Mouse (Mus musculus) large intestine, adult 2 months (tissue): Measurements from ENCODE around the gene Tnrc18. TPM values are rescaled to one million over a fixed set of nuclear protein-coding genes. Genes with fewer than 3 reads are reported as not detected.
A peak's percentile ranks its signal among the peaks of the same experiment; 100 is the strongest.
"Not testable (repeated sequence)": the region's sequence is repeated elsewhere in the genome, so short reads cannot be mapped to it uniquely, and the experiment has no call there.

Experiments
- DNase-seq: peaks from one replicate; pipeline ENCODE4 v3.0.0-alpha.2; 2012; ENCODE audit warnings: low read depth, low spot score
- WGBS: fragments of 180-500 bp; shearing (Covaris S2); methylation state at CpG from one replicate; pipeline ENCODE4 v1.1.7; 2018; 5-methylcytosine and 5-hydroxymethylcytosine counted together
- polyA plus RNA-seq: library from polyadenylated mRNA; depleted of rRNA; stranded (reverse); fragments of >200 nt; gene quantifications from 2 replicates; pipeline ENCODE4 v1.2.3, GENCODE M21; 2012; rRNA removed

Tnrc18 gene
- 15.3 and 31.8 TPM in 2 replicates for polyA plus RNA-seq

DNA sequence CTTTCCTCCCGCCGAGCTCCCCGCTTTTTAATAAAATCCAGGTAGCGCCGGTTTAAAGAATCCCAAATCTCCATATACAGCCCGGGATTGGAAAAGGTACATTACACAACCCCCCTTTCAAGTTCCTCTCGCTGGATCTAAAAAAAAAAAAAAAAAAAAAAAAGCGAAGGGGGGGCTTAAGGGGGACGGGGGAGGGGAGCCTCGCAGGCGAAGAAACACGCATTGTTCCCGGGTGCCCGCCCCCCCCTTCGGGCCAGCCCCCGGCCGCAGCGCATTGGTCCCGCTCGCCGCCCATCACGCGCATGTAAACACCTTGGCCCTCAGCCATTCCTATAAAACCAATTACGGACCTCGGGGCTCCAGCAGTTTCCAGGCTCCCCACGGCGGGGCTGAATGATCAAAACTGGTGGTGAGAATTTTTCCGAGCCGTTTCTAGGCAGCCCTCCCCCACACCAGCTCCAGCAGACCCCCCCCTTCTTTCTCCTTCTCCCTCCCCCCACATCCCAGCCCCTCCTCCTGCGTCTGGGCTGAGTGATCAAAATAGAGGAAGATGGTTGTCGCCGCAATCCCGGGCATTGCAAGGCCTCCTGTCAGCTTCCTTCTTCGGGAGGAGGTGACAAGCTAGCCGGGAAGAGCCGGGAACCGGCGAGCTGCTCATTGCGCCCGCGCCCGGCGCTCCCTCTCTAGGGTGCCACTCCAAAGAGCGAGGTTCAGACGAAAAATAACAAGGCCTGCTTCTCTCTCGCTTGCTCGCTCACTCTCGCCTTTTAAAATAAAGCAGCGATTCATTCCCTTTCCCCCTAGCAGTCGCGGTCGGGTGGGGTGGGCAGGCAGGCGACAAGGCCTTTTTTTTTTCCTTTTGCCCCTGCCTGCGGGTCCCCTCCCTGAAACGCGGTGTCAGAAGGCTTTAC lies at the start of gene Tnrc18:
Tnrc18 (minus strand) TSS at position 139 of the 911 bp plus-strand sequence.
- DNase-seq: peak; percentile 22
- under 1% methylated on average over 56 of the region's 56 CpGs for WGBS

DNA sequence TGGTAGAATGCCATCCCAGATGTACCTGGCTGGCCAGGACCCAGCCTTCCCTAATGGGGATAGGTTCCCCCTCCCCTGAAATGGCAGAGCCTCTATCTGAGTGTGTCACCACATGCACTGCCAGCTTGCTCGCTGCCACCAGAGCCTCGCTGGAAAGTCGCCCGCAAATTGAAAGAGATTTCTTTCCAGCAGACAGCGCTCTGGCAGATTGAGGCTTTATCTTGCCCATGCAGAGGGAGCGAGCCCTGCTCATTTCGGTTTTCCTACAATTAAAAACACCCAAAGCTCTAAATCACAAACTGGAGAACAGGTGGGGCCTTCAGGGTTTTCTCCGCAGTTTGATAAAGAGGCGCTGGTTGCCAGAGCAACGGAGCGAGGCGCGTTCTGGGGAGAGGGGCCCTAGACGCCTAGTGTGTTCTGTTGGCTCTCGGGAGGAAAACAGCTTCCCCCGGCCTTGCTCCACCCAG lies 40.3 kb upstream of the Tnrc18 start:
- WGBS: 57% methylated on average over 16 of the region's 16 CpGs
- DNase-seq: no peak

- 77% methylated on average over 4 of the region's 4 CpGs for WGBS
- no peak for DNase-seq
Measured at GRCm38 (mm10) chr5:142856408-142856807, 38.9 kb upstream of the Tnrc18 start.

DNA sequence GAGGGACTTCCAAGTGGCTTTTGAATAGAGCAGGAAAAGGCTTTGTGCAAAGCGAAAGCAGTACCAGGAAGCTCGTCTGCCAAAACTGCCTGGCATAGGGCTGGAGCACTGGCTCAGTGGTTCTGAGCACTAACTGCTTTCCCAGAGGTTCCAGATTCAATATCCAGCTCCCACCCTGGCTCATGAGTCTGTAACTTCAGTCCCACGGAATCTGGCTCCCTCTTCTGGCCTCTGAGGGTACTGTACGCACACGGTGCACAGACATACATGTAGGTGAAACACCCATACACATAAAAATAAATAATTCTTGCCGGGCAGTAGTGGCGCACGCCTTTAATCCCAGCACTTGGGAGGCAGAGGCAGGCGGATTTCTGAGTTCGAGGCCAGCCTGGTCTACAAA lies 37.4 kb upstream of the Tnrc18 start:
- DNase-seq: no peak
- 83% methylated on average over 10 of the region's 10 CpGs for WGBS

DNA sequence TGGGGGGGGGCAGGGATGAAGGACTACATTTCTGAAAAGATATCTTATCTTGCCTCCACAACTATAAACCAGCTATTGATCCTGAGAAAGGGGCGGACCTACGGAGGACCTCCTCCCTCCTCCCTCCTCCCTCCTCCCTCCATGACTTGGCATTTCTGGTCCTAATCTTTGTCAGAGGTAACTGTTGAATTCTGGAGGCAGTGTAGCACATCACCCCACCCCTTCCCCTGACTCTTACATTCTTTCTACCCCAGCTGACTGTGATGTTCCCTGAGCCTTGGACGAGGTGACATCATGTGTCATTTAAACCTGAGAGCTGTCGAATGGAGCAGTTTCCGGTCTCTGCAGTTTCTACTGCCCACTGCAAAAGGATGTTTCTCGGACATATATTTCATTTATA lies 36.1 kb upstream of the Tnrc18 start:
- WGBS: 62% methylated on average over 6 of the region's 6 CpGs
- no peak for DNase-seq

DNA sequence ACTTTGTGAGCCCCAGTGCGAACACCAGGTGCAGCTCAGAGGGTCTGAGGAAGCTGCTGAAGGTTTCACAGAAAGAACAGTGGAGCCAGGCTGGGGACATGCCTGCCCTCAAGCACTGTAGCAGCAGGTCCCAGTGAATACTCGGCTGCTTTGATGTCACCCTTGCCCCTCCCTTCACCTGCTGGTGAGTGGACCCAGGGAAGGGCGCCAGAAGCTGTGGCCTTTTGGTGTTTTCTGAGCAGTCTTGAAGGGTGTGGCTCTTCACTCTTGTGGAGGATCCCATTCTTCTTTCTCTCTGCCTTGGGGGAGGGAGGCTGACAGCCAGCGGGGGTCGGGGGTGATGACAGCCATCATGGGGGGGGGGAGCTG lies 34.2 kb upstream of the Tnrc18 start:
- DNase-seq: no peak
- WGBS: 35% methylated on average over 5 of the region's 5 CpGs

- peak; percentile 74 for DNase-seq
- WGBS: 41% methylated on average over 7 of the region's 7 CpGs
Measured at GRCm38 (mm10) chr5:142850916-142851680, 33.6 kb upstream of the Tnrc18 start.

DNA sequence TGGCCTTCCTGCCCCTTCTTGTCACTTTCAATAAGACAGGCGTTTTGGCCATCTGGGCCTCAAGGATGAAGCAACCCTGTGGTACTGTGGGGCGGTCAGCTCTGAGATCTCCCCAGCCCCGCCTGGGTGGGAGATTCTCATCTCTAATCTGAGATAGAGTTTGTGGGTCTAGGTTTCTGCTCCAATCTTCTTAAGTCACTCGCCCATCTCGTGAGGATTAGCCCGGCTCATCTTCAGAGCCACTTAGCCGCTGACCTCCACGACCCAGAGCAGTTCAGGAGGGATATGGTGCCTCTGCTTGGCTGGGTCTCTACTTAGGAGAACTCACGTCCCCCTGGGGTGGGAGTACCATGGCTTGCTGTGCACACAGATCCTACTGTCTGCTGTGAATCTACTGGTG lies 33.0 kb upstream of the Tnrc18 start:
- 86% methylated on average over 9 of the region's 9 CpGs for WGBS
- no peak for DNase-seq

DNA sequence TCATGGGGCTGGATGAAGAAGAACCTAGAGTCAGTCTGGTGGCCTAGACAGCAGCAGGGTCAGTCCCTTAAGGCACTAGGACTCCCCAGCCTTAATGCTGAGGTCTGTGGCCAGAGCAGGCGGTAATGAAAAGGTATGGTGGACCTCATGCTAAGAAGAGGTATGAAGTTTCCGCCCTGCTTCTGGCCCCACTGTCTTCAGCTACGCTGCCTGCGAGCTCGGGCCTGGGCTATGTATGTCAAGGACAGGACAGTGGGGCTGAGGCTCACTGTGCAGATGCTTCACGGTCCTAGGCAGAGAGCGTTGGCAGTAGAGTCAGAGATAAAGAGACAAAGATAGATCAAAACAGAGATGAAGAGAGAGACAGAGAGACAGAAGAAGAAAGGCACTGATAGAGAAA lies 31.4 kb upstream of the Tnrc18 start:
- 91% methylated on average over 7 of the region's 7 CpGs for WGBS
- DNase-seq: no peak

DNA sequence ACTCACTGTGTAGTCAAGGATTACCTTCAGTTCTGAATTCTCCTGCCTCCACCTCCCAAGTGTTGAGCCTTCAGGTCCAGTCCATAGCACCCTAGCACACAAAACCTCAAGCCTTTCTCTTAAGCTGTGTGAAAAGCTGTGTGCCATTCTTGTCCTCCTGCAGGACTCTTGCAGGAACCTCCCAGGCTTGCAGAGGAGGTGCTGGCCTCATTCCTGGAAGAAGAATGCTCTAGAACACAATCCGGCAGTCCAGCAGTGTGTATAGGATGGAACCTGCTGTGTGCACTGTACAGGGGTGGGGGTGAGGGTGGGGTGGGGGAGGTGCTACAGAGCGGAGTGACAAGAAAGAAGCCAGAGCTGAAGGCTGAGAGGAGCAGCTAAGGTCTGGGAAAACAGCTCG lies 30.7 kb upstream of the Tnrc18 start:
- no peak for DNase-seq
- WGBS: 44% methylated on average over 3 of the region's 3 CpGs

DNA sequence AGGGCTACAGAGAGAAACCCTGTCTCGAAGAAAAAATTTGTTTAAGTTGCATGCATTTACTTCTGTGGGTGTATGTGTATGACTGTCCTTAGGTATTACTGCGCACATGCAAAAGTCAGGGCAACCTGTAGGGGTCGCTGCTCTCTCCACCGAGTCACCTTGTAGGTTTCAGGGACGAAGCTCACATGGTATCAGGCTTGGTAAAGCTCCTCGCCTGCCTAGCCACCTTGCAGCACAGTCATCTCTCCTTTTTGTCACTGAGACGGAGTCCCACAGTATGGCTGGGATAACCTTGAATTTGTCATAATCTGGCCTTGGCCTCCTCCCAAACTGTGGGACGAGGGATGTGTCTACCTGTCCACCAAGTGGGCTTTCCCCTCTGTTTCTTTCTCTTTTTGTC lies 27.0 kb upstream of the Tnrc18 start:
- 54% methylated on average over 8 of the region's 8 CpGs for whole genome bisulfite sequencing
- no peak for DNase-seq

GRCm38 (mm10) chr5:142842137-142842642 lies 24.7 kb upstream of the Tnrc18 start:
- 42% methylated on average over 7 of the region's 7 CpGs for WGBS
- no peak for DNase-seq

DNA sequence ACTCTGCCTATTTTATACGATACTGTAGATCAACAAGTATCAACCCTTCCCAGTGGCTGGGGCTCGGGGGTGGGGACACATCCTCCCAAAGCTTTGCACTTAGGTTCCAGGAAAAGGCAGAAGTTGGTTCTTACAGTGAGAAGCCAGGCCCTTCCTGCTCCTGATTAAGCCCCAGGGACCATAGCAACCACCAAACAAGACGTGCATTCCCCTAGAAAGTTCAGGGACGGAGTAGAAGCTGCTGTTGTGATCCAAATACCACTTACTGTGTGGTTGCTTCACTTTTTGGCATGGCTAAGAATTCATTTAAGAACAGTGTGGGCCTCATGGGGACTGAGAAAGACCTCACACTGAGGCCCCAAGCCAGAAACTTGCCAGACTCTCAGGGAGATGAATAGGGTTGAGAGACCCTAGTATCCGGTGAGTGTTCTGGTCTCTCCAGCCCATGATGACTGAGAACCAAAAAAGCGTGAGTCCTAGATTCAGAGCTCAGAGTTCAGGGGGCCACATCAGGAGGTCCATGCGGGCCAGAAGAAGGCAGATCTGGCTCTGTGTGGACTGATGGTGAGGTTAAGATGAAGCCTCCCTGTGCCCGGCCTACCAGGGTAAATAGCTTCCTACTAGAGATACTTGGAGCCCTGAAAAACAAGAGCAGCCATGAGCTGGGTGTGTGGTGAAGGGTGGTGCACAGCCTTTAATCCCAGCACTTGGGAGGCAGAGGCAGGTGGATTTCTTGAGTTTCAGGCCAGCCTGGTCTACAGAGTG lies 24.1 kb upstream of the Tnrc18 start:
- DNase-seq: no peak
- WGBS: 64% methylated on average over 8 of the region's 8 CpGs

- WGBS: 89% methylated on average over 2 of the region's 2 CpGs
- not testable (repeated sequence) for DNase-seq
Measured at GRCm38 (mm10) chr5:142837427-142837826, 20.0 kb upstream of the Tnrc18 start.

DNA sequence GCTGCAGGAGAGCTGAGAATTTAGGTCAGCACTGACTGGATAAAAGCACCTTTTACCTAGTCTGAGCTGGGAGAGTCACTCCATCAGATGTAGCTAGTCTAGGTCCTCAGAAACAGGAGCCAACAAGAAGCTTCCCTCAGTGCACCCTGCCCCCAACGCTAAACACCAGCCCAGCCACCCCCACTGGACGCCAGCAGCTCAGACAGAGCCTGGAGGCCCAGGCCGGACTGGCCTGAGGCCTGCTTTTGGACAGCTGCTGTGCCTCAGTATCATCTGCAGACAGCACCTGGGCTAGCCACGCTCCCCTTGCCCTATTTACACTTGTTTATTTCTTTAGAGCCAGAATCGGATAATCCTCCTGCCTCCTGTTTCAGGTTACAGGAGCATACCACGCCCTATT lies 19.4 kb upstream of the Tnrc18 start:
- WGBS: 70% methylated on average over 6 of the region's 6 CpGs
- no peak for DNase-seq

- 60% methylated on average over 8 of the region's 8 CpGs for WGBS
- no peak for DNase-seq
Measured at GRCm38 (mm10) chr5:142833646-142834438, 16.4 kb upstream of the Tnrc18 start.

- no peak for DNase-seq
- WGBS: 93% methylated on average over 4 of the region's 4 CpGs
Measured at GRCm38 (mm10) chr5:142826131-142826530, 8.7 kb upstream of the Tnrc18 start.

GRCm38 (mm10) chr5:142825665-142826064 lies 8.2 kb upstream of the Tnrc18 start:
- 80% methylated on average over 5 of the region's 5 CpGs for WGBS
- DNase-seq: no peak

- no peak for DNase-seq
- WGBS: 63% methylated on average over 6 of the region's 6 CpGs
Measured at GRCm38 (mm10) chr5:142824091-142824490, 6.6 kb upstream of the Tnrc18 start.
